Mouse (Mus musculus) cerebellum, adult 2 months (tissue): ENCODE results near the gene Trf. TPM values are rescaled to one million over a fixed set of nuclear protein-coding genes. Genes with fewer than 3 reads are reported as not detected.
"Not testable (repeated sequence)": the region's sequence is repeated elsewhere in the genome, so short reads cannot be mapped to it uniquely, and the experiment has no call there.

Experiments used
- DNase-seq, 2 experiments: peaks; one replicate each; pipeline ENCODE4 v3.0.0; 2021
- H3K27ac ChIP-seq: fragments of 200-500 bp; 2 replicates; pipeline ENCODE4 v1.5.1; 2012; ENCODE audit warnings: low read length, control low read depth, inconsistent platforms; ENCODE audit not compliant: insufficient read depth
- H3K27me3 ChIP-seq: fragments of 200-500 bp; 2 replicates; pipeline ENCODE4 v1.6.1; 2012; ENCODE audit warnings: inconsistent platforms, mild to moderate bottlenecking, low read length, moderate library complexity; ENCODE audit not compliant: control insufficient read depth, insufficient read depth
- H3K4me1 ChIP-seq: fragments of 200-500 bp; 2 replicates; pipeline ENCODE4 v1.6.1; 2011; ENCODE audit warnings: low read length; ENCODE audit not compliant: control insufficient read depth, insufficient read depth
- H3K4me3 ChIP-seq: fragments of 200-500 bp; replicated peaks from 2 replicates; pipeline ENCODE3; 2011; ENCODE audit warnings: mild to moderate bottlenecking, low read depth, low read length, control low read depth; ENCODE audit not compliant: insufficient read depth
- CTCF ChIP-seq: fragments of 200-500 bp; IDR thresholded peaks from 2 replicates; pipeline ENCODE4 v1.5.1; 2011; ENCODE audit warnings: low read depth, mild to moderate bottlenecking, control low read depth, low read length, moderate library complexity, borderline replicate concordance; ENCODE audit not compliant: insufficient read depth
- POLR2A ChIP-seq: fragments of 200-500 bp; IDR thresholded peaks from 2 replicates; pipeline ENCODE4 v1.6.1; 2011; ENCODE audit warnings: low read length, control low read depth, borderline replicate concordance; ENCODE audit not compliant: insufficient read depth
- WGBS: fragments of 180-500 bp; shearing (Covaris S2); methylation state at CpG from one replicate; pipeline ENCODE4 v1.1.7; 2018; 5-methylcytosine and 5-hydroxymethylcytosine counted together
- polyA plus RNA-seq: library from polyadenylated mRNA; depleted of rRNA; stranded (reverse); fragments of >200 nt; gene quantifications from 2 replicates; pipeline ENCODE4 v1.2.3, GENCODE M21; 2012; rRNA removed

The Trf gene
- polyA plus RNA-seq, 1 experiment = 1,078 TPM

DNA sequence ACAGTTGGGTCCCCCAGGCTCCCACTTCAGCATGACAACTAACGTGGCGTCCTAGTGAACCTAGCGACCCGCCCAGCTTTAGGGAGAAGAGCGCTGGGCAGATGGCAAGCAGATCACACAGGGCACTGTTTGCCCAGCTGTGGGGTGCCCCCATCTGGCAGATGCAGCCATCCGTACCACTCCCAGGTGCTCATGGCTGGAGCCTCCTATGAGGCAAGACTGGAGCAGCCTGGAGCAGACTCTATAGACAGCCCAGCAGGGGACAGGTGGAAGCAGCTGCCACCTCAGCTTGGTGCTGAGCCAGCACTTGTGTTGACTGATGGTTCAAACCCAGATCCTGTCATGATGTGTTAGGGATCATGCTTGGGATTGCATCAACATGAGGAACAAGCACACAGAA is 62.2 kb downstream of the Trf start:
- H3K27me3 ChIP-seq = no peaks in the 10 kb centered on the region
- TF ChIP-seq CTCF (no peak), POLR2A (no peak)
- no peak overlapping the region for H3K4me3 ChIP-seq
- no peak overlapping the region for H3K27ac ChIP-seq
- WGBS = 36% methylated on average over 6 of the region's 6 CpGs
- peaks cover 25% of the 10 kb centered on the region for H3K4me1 ChIP-seq
- DNase-seq = no peak

GRCm38 (mm10) chr9:103163806-103164205 is 66.4 kb downstream of the Trf start:
- DNase-seq = no peak
- TF ChIP-seq POLR2A = no peak
- no peak for TF ChIP-seq CTCF
- no peak overlapping the region for H3K4me3 ChIP-seq
- H3K27ac ChIP-seq = no peak overlapping the region
- 61% methylated on average over 15 of the region's 15 CpGs for WGBS
- peaks cover 40% of the 10 kb centered on the region for H3K4me1 ChIP-seq
- H3K27me3 ChIP-seq = no peaks in the 10 kb centered on the region

DNA sequence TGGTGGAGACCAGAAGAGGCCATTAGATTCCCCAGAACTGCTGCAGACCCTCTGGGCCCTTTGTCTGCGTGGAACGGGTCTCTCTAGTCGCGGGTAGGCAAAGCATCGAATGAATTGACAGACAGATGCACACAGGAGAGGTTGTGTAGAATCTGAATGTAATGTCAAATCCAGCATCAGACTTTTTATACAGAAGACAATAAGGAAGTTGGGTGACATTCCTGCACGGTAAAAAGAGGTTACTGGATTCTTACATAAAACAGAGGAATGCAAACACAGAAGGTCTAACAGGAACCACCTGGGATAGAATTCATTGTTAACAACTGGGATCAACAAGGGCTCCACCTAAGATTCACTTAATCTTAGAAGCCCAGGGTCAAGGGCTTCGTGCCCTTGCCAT is 75.1 kb downstream of the Trf start:
- H3K4me1 ChIP-seq = peaks cover 19% of the 10 kb centered on the region
- not testable (repeated sequence) for H3K27ac ChIP-seq, DNase-seq, H3K27me3 ChIP-seq, H3K4me3 ChIP-seq
- WGBS = 91% methylated on average over 7 of the region's 7 CpGs

DNA sequence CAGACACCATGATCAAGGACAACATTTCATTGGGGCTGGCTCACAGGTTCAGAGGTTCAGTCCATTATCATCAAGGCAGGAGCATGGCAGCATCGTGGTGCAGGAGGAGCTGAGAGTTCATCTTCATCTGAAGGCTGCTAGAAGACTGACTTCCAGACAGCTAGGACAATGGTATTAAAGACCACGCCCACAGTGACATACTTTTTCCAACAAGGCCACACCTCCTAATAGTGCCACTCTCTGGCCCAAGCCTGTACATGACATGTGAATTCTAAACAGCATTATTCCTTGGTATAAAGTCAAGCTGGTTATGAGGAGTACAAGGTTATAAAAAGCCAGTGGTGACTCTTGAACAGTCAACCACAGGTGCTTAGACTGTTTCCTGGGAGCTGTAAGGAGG is 75.7 kb downstream of the Trf start:
- no peak for DNase-seq
- TF ChIP-seq CTCF (no peak), POLR2A (no peak)
- H3K27ac ChIP-seq = no peak overlapping the region
- 78% methylated on average over 2 of the region's 2 CpGs for WGBS
- no peaks in the 10 kb centered on the region for H3K27me3 ChIP-seq
- peaks cover 13% of the 10 kb centered on the region for H3K4me1 ChIP-seq
- no peak overlapping the region for H3K4me3 ChIP-seq

Other genes starting within 250 kb of the Trf start
- gene Slco2a1, start 241.7 kb downstream of the Trf start, polyA plus RNA-seq = 3.6 and 5.3 TPM in 2 replicates
- gene Rab6b, start 118.7 kb downstream of the Trf start, polyA plus RNA-seq = 188 and 199 TPM in 2 replicates
- gene Srprb, start 28.3 kb downstream of the Trf start, polyA plus RNA-seq = 48.8 and 51.5 TPM in 2 replicates
- 0.39 TPM in 1 of 2 replicates, not detected in the other for gene Gm20425, start 137 bp downstream of the Trf start, polyA plus RNA-seq
- 0.69 and 0.71 TPM in 2 replicates for gene 1300017J02Rik, start 74.6 kb upstream of the Trf start, polyA plus RNA-seq
- gene Topbp1, start 74.8 kb upstream of the Trf start, polyA plus RNA-seq = 14.0 and 14.1 TPM in 2 replicates
- gene Cdv3, start 135.4 kb upstream of the Trf start, polyA plus RNA-seq = 56.1 and 58.3 TPM in 2 replicates
- gene Bfsp2, start 250.0 kb upstream of the Trf start, polyA plus RNA-seq = 7.6 and 9.2 TPM in 2 replicates